25 mouse cellular contexts compared by ENCODE assay signal in the genomic region with DNA sequence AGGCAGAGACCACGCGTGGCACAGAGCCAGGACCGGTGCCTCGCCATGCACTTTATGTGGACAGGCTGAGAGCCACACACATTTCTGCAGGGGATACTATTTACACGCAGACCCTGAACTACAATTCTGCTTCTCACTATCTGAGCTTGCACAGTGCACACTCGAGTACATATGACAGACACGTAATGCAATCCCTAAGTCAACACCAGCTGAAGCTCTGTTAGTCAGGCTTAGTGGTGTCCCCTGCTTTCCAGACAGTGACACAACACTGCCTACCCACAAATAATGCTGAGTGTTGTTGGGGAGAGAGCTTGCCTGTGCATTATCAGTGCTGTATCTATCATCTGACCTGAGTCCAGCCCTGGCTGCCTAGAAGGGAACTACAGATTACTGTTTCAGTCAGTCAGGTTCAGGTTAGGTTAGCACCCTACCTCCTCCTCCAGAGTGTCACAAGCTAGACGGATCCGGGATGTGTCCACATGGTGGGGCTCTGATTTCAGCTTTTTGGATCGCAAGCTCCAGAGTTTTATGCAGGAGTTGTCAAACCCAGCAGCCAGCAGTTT. TPM values are rescaled to one million over a fixed set of nuclear protein-coding genes. Genes with fewer than 3 reads are reported as not detected.
A peak's percentile ranks its signal among the peaks of the same experiment; 100 is the strongest.
DNase-seq lines count a peak whose midpoint lies in the region; ATAC-seq and TF ChIP-seq lines count a peak whose summit lies in the region.
"Had no signal": no experiment of that assay in that cellular context is flagged by ENCODE, and none has a peak within 500 bp of the region (broad histone marks: within the 10 kb centered on the region; RNA-seq: fewer than 3 reads in every experiment).

No protein-coding gene starts in this region.

- ATAC-seq in heart, embryonic 14.5 days (ENCODE audit: insufficient number of reproducible peaks, insufficient read depth, low FRiP score, low read depth): peak; percentile 43; the same call in 1 of the 2 replicates
- ATAC-seq in liver, embryonic 12.5 days: peak; percentile 27; the same call in 1 of the 2 replicates
- no peak for ATAC-seq in liver, embryonic 14.5 days (ENCODE audit: insufficient read depth)
- ATAC-seq: forebrain, embryonic 14.5 days; hindbrain, embryonic 16.5 days; midbrain, embryonic 13.5 days had no signal

- H3K9ac ChIP-seq in heart, embryonic 14.5 days (ENCODE audit: low read length): no peak overlapping the region; the same call in 1 of the 2 replicates
- no peak overlapping the region; the same call in 1 of the 2 replicates for H3K9ac ChIP-seq in liver, embryonic 12.5 days
- no peak overlapping the region for H3K9ac ChIP-seq in liver, embryonic 14.5 days (replicated peaks)
- H3K9ac ChIP-seq: heart, embryonic 13.5 days; midbrain, embryonic 13.5 days; neural tube, embryonic 13.5 days; stomach, embryonic 15.5 days had no signal

- TF ChIP-seq EP300 in liver, embryonic 14.5 days (IDR thresholded peaks at IDR 0.05; ENCODE audit: low read depth): no peak

- DNase-seq in heart, postnatal 14 days: no peak
- DNase-seq in liver: no peak
- DNase-seq in liver, embryonic 14.5 days (ENCODE audit: low read depth in 3 of 3, low spot score in 3 of 3): no peak
- DNase-seq in skeletal muscle tissue, adult 2 months (ENCODE audit: low read depth, low spot score): peak; percentile 44
- DNase-seq in left cerebral cortex, postnatal 10 days (ENCODE audit: extremely low spot score in 1 of 2, low spot score in 2 of 2): no peak
- no peak for DNase-seq in adipocyte (ENCODE audit: low spot score)
- DNase-seq: adrenal gland, postnatal 10 days; cerebellum, adult 9-10 months; cerebellum, postnatal 36 days; kidney, adult 9 months; kidney, postnatal 14 days; left cerebral cortex, postnatal 4 days; thymus, postnatal 14 days had no signal

- peaks cover 97% of the 10 kb centered on the region for H3K36me3 ChIP-seq in heart, embryonic 14.5 days (ENCODE audit: control insufficient read depth, insufficient read depth, low read length)
- H3K36me3 ChIP-seq in liver, embryonic 12.5 days: peaks cover 99% of the 10 kb centered on the region
- H3K36me3 ChIP-seq in liver, embryonic 14.5 days (replicated peaks; ENCODE audit: control insufficient read depth, insufficient read depth, low read depth): peaks cover 69% of the 10 kb centered on the region

- intact Hi-C loops in heart, postnatal 14 days (cut with DNase I): no loop called here
- intact Hi-C loops in left cerebral cortex, postnatal 10 days (cut with DNase I): no loop called here

- TF ChIP-seq CTCF in liver, embryonic 14.5 days (IDR thresholded peaks at IDR 0.05; ENCODE audit: low read depth): peak; percentile 14; the same call in 1 of the 2 replicates

- H3K4me2 ChIP-seq in heart, embryonic 14.5 days (ENCODE audit: low read length): no peak overlapping the region
- H3K4me2 ChIP-seq in liver, embryonic 12.5 days: no peak overlapping the region
- H3K4me2 ChIP-seq in liver, embryonic 14.5 days (ENCODE audit: low read depth): no peak overlapping the region
- H3K4me2 ChIP-seq: heart, embryonic 13.5 days; midbrain, embryonic 13.5 days; neural tube, embryonic 13.5 days; stomach, embryonic 15.5 days had no signal

- no peaks in the 10 kb centered on the region for H3K27me3 ChIP-seq in heart, embryonic 14.5 days (ENCODE audit: control insufficient read depth, insufficient read depth, low read length)
- no peaks in the 10 kb centered on the region for H3K27me3 ChIP-seq in liver, embryonic 12.5 days (replicated peaks)
- H3K27me3 ChIP-seq in liver, embryonic 14.5 days (ENCODE audit: control insufficient read depth, insufficient read depth, low read length): no peaks in the 10 kb centered on the region
- H3K27me3 ChIP-seq: CH12.LX; heart, embryonic 13.5 days; megakaryocyte, embryonic 14.5 days; midbrain, embryonic 13.5 days; neural tube, embryonic 13.5 days; stomach, embryonic 15.5 days had no signal

- 89% methylated on average over 10 of the region's 10 CpGs for WGBS in heart, embryonic 14.5 days
- 93% methylated on average over 10 of the region's 10 CpGs for WGBS in liver, embryonic 12.5 days (ENCODE audit: insufficient replicate concordance)
- WGBS in liver, embryonic 14.5 days (ENCODE audit: insufficient replicate concordance): 88% methylated on average over 10 of the region's 10 CpGs

- H3K4me1 ChIP-seq in heart, embryonic 14.5 days (ENCODE audit: control insufficient read depth in 2 of 2, insufficient read depth in 2 of 2, low read length in 2 of 2): peaks cover 0 to 7% of the 10 kb centered on the region in 2 experiments; a peak in 1 of 4 replicates
- 0 out of 2 replicates have a peak, but pooled peaks cover 7% of the 10 kb centered on the region for H3K4me1 ChIP-seq in liver, embryonic 12.5 days
- no peaks in the 10 kb centered on the region for H3K4me1 ChIP-seq in liver, embryonic 14.5 days (replicated peaks; ENCODE audit: control insufficient read depth in 2 of 2, insufficient read depth in 2 of 2, low read length in 1 of 2)
- H3K4me1 ChIP-seq: midbrain, embryonic 13.5 days; neural tube, embryonic 13.5 days; stomach, embryonic 15.5 days had no signal

- no peaks in the 10 kb centered on the region for H3K9me3 ChIP-seq in heart, embryonic 14.5 days (ENCODE audit: control insufficient read depth, low read length)
- no peaks in the 10 kb centered on the region for H3K9me3 ChIP-seq in liver, embryonic 12.5 days (replicated peaks)
- H3K9me3 ChIP-seq in liver, embryonic 14.5 days (ENCODE audit: control insufficient read depth, low read length): no peaks in the 10 kb centered on the region
- H3K9me3 ChIP-seq: G1E; heart, embryonic 13.5 days; megakaryocyte, embryonic 14.5 days; midbrain, embryonic 13.5 days; neural tube, embryonic 13.5 days; stomach, embryonic 15.5 days had no signal

- H3K27ac ChIP-seq in heart, embryonic 14.5 days (replicated peaks in 1 of 2; ENCODE audit: control insufficient read depth in 1 of 2, insufficient read depth in 1 of 2, low read depth in 2 of 2, low read length in 2 of 2): no peak overlapping the region
- H3K27ac ChIP-seq in liver, embryonic 12.5 days: no peak overlapping the region
- H3K27ac ChIP-seq in liver, embryonic 14.5 days: no peak overlapping the region
- H3K27ac ChIP-seq: heart, embryonic 13.5 days; left cerebral cortex, adult 2 months; midbrain, embryonic 13.5 days; neural tube, embryonic 13.5 days; stomach, embryonic 15.5 days had no signal

- H3K4me3 ChIP-seq in heart, embryonic 14.5 days (ENCODE audit: control insufficient read depth in 1 of 2, insufficient read depth in 1 of 2, low read depth in 1 of 2, low read length in 2 of 2): no peak overlapping the region
- H3K4me3 ChIP-seq in liver, embryonic 12.5 days: no peak overlapping the region
- no peak overlapping the region for H3K4me3 ChIP-seq in liver, embryonic 14.5 days (ENCODE audit: insufficient read depth in 1 of 2, low read depth in 2 of 2, low read length in 2 of 2)
- H3K4me3 ChIP-seq: heart, embryonic 13.5 days; left cerebral cortex, adult 2 months; megakaryocyte, embryonic 14.5 days; midbrain, embryonic 13.5 days; neural tube, embryonic 13.5 days; stomach, embryonic 15.5 days had no signal

RNA-seq across cellular contexts. Expression of gene Taf5l, which starts 18.6 kb away (rescaled TPM):
- 28.5 and 29.7 TPM in 2 replicates for polyA plus RNA-seq in heart, embryonic 14.5 days (2014; fragmentation: Nextera tagmentation; extraction: Ambion mirVana)
- total RNA-seq in heart, postnatal 14 days (2021): 10 to 100 TPM; 18.4 to 19.1 TPM
- 47.2 and 48.0 TPM in 2 replicates for polyA plus RNA-seq in liver, embryonic 12.5 days (2016; fragmentation: Nextera tagmentation; extraction: Ambion mirVana)
- polyA plus RNA-seq in liver, embryonic 14.5 days (2012; rRNA removed): 21.1 and 21.2 TPM in 2 replicates
- 28.7 and 32.6 TPM in 2 replicates for polyA plus RNA-seq in liver, embryonic 14.5 days (2014; fragmentation: Nextera tagmentation; extraction: Ambion mirVana)
- 10 to 100 TPM; 23.7 to 25.2 TPM for total RNA-seq in left cerebral cortex, postnatal 10 days (2021)

RNA-seq across cellular contexts. Expression of gene Urb2, which starts 18.7 kb away (rescaled TPM):
- polyA plus RNA-seq in heart, embryonic 14.5 days (2014; fragmentation: Nextera tagmentation; extraction: Ambion mirVana): 4.3 and 4.4 TPM in 2 replicates
- 1 to 10 TPM; 6.7 to 6.9 TPM for total RNA-seq in heart, postnatal 14 days (2021)
- 5.9 and 7.2 TPM in 2 replicates for polyA plus RNA-seq in liver, embryonic 12.5 days (2016; fragmentation: Nextera tagmentation; extraction: Ambion mirVana)
- 4.3 and 4.9 TPM in 2 replicates for polyA plus RNA-seq in liver, embryonic 14.5 days (2012; rRNA removed)
- 2.9 and 3.6 TPM in 2 replicates for polyA plus RNA-seq in liver, embryonic 14.5 days (2014; fragmentation: Nextera tagmentation; extraction: Ambion mirVana)
- total RNA-seq in left cerebral cortex, postnatal 10 days (2021): 10 to 100 TPM; 11.3 to 11.5 TPM

RNA-seq across cellular contexts. Expression of gene Abcb10, which starts 19.7 kb away (rescaled TPM):
- 21.5 and 21.9 TPM in 2 replicates for polyA plus RNA-seq in heart, embryonic 14.5 days (2014; fragmentation: Nextera tagmentation; extraction: Ambion mirVana)
- total RNA-seq in heart, postnatal 14 days (2021): 10 to 100 TPM; 44.8 to 46.5 TPM
- polyA plus RNA-seq in liver, embryonic 12.5 days (2016; fragmentation: Nextera tagmentation; extraction: Ambion mirVana): 191 and 196 TPM in 2 replicates
- 71.8 and 83.0 TPM in 2 replicates for polyA plus RNA-seq in liver, embryonic 14.5 days (2012; rRNA removed)
- polyA plus RNA-seq in liver, embryonic 14.5 days (2014; fragmentation: Nextera tagmentation; extraction: Ambion mirVana): 129 and 144 TPM in 2 replicates
- 10 to 100 TPM; 16.4 to 20.0 TPM for total RNA-seq in left cerebral cortex, postnatal 10 days (2021)

RNA-seq across cellular contexts. Expression of gene Nup133, which starts 53.6 kb away (rescaled TPM):
- polyA plus RNA-seq in heart, embryonic 14.5 days (2014; fragmentation: Nextera tagmentation; extraction: Ambion mirVana): 24.2 and 24.9 TPM in 2 replicates
- 10 to 100 TPM; 10.3 to 12.4 TPM for total RNA-seq in heart, postnatal 14 days (2021)
- 35.8 and 36.9 TPM in 2 replicates for polyA plus RNA-seq in liver, embryonic 12.5 days (2016; fragmentation: Nextera tagmentation; extraction: Ambion mirVana)
- 13.7 and 17.6 TPM in 2 replicates for polyA plus RNA-seq in liver, embryonic 14.5 days (2012; rRNA removed)
- 23.3 and 27.8 TPM in 2 replicates for polyA plus RNA-seq in liver, embryonic 14.5 days (2014; fragmentation: Nextera tagmentation; extraction: Ambion mirVana)
- total RNA-seq in left cerebral cortex, postnatal 10 days (2021): 10 to 100 TPM; 24.8 to 25.4 TPM
